Mouse (Mus musculus) gastrocnemius, adult 8-10 months (tissue): ENCODE results near the gene CN725425. TPM values are rescaled to one million over a fixed set of nuclear protein-coding genes. Genes with fewer than 3 reads are reported as not detected.

Source experiments
- DNase-seq, 2 experiments: peaks; one replicate each; pipeline ENCODE4 v3.0.0; 2022; ENCODE audit warnings: low spot score in 2 of 2
- total RNA-seq, 4 experiments: library from RNA; stranded (reverse); gene quantifications; 2 replicates each; pipeline ENCODE4 v1.2.4; 2022

The CN725425 gene
- total RNA-seq = under 1 TPM in 1 of 4 experiments, not detected in 3; 0.17 TPM

GRCm38 (mm10) chr15:91199256-91199905 is at the start of gene CN725425:
Gene CN725425 (plus strand): TSS chr15:91199494.
- DNase-seq = no peak

- no peak for DNase-seq
Measured at GRCm38 (mm10) chr15:91152592-91152991, 46.7 kb upstream of the CN725425 start.

GRCm38 (mm10) chr15:91153311-91153710 is 46.0 kb upstream of the CN725425 start:
- DNase-seq = peak in 1 of 2 experiments; percentile 27

- no peak for DNase-seq
Measured at GRCm38 (mm10) chr15:91161153-91161552, 38.1 kb upstream of the CN725425 start.

GRCm38 (mm10) chr15:91163454-91163853 is 35.8 kb upstream of the CN725425 start:
- DNase-seq = no peak

GRCm38 (mm10) chr15:91165021-91165420 is 34.3 kb upstream of the CN725425 start:
- DNase-seq = no peak

- no peak for DNase-seq
Measured at GRCm38 (mm10) chr15:91167850-91168562, 31.3 kb upstream of the CN725425 start.

- no peak for DNase-seq
Measured at GRCm38 (mm10) chr15:91170602-91171328, 28.5 kb upstream of the CN725425 start.

GRCm38 (mm10) chr15:91171332-91171731 is 28.0 kb upstream of the CN725425 start:
- no peak for DNase-seq

GRCm38 (mm10) chr15:91172193-91172592 is 27.1 kb upstream of the CN725425 start:
- no peak for DNase-seq

GRCm38 (mm10) chr15:91178656-91179314 is 20.5 kb upstream of the CN725425 start:
- DNase-seq = no peak

- no peak for DNase-seq
Measured at GRCm38 (mm10) chr15:91179911-91180622, 19.2 kb upstream of the CN725425 start.

GRCm38 (mm10) chr15:91186358-91186757 is 12.9 kb upstream of the CN725425 start:
- DNase-seq = no peak

- no peak for DNase-seq
Measured at GRCm38 (mm10) chr15:91190026-91190425, 9.3 kb upstream of the CN725425 start.

GRCm38 (mm10) chr15:91190519-91191207 is 8.6 kb upstream of the CN725425 start:
- DNase-seq = no peak

- peak; percentile 56 to 72 for DNase-seq
Measured at GRCm38 (mm10) chr15:91191412-91192222, 7.7 kb upstream of the CN725425 start, which contains the start of gene Abcd2. Gene Abcd2 (minus strand): TSS chr15:91191799.

- DNase-seq = no peak
Measured at GRCm38 (mm10) chr15:91192223-91192598, 7.1 kb upstream of the CN725425 start.

- DNase-seq = no peak
Measured at GRCm38 (mm10) chr15:91200833-91201232, 1.5 kb downstream of the CN725425 start.

- DNase-seq = no peak
Measured at GRCm38 (mm10) chr15:91202486-91202885, 3.2 kb downstream of the CN725425 start.
